Mouse (Mus musculus) liver, embryonic 14.5 days (tissue): ENCODE results near the gene Pax3. TPM values are rescaled to one million over a fixed set of nuclear protein-coding genes. Genes with fewer than 3 reads are reported as not detected.

ENCODE experiments used
- ATAC-seq: fragments of 200-750 bp; cut with Nextera tagmentation; 2 replicates; pipeline ENCODE4 v1.8.0; 2017; ENCODE audit warnings: moderate number of reproducible peaks, mild to moderate bottlenecking, moderate library complexity; ENCODE audit not compliant: insufficient read depth
- DNase-seq, 3 experiments: peaks; one replicate each; pipeline ENCODE4 v3.0.0-alpha.2; 2012 to 2013; ENCODE audit warnings: low read depth in 3 of 3, low spot score in 3 of 3
- H3K27ac ChIP-seq: fragments of 300-500 bp; sonication (generic); 2 replicates; pipeline ENCODE4 v1.5.1; 2014; ENCODE audit warnings: moderate library complexity, mild to moderate bottlenecking, control low read depth, inconsistent platforms
- H3K27me3 ChIP-seq: fragments of 300-500 bp; sonication (generic); 2 replicates; pipeline ENCODE4 v1.6.1; 2014; ENCODE audit warnings: mild to moderate bottlenecking, low read length, moderate library complexity; ENCODE audit not compliant: control insufficient read depth, insufficient read depth
- H3K36me3 ChIP-seq: fragments of 300-500 bp; sonication (generic); replicated peaks from 2 replicates; pipeline ENCODE4 v1.6.1; 2014; ENCODE audit warnings: low read depth; ENCODE audit not compliant: control insufficient read depth, insufficient read depth
- H3K4me1 ChIP-seq, 2 experiments: fragments of 200-500 bp in 1 of 2; fragments of 300-500 bp in 1 of 2; sonication (generic) in 1 of 2; replicated peaks; 2 replicates each; pipeline ENCODE4 v1.6.1; 2012 to 2014; ENCODE audit warnings: antibody characterized with exemption in 1 of 2, inconsistent platforms in 1 of 2, low read length in 1 of 2; ENCODE audit not compliant: control insufficient read depth in 2 of 2, insufficient read depth in 2 of 2
- H3K4me2 ChIP-seq: fragments of 300-500 bp; sonication (generic); 2 replicates; pipeline ENCODE4 v1.6.1; 2014; ENCODE audit warnings: low read depth, mild to moderate bottlenecking, control low read depth, moderate library complexity
- H3K4me3 ChIP-seq, 2 experiments: fragments of 200-500 bp in 1 of 2; fragments of 300-500 bp in 1 of 2; sonication (generic) in 1 of 2; 2 replicates each; pipeline ENCODE4 v1.5.1; 2012 to 2014; ENCODE audit warnings: low read depth in 2 of 2, low read length in 2 of 2, mild to moderate bottlenecking in 2 of 2, control low read depth in 1 of 2, inconsistent platforms in 1 of 2, moderate library complexity in 1 of 2; ENCODE audit not compliant: insufficient read depth in 1 of 2
- H3K9ac ChIP-seq: fragments of 300-500 bp; sonication (generic); replicated peaks from 2 replicates; pipeline ENCODE4 v1.6.1; 2014; ENCODE audit warnings: mild to moderate bottlenecking, control low read depth, moderate library complexity
- H3K9me3 ChIP-seq: fragments of 300-500 bp; sonication (generic); 2 replicates; pipeline ENCODE4 v1.6.1; 2016; ENCODE audit warnings: low read length, mixed read lengths; ENCODE audit not compliant: control insufficient read depth
- CTCF ChIP-seq: IDR thresholded peaks from 2 replicates; pipeline ENCODE4 v1.5.1; 2016; ENCODE audit warnings: antibody characterized with exemption, low read depth, control low read depth
- EP300 ChIP-seq: IDR thresholded peaks from 2 replicates; pipeline ENCODE4 v1.6.1; 2016; ENCODE audit warnings: antibody characterized with exemption, low read depth
- WGBS: fragments of 180-500 bp; shearing (Covaris S2); extraction: QIAGEN DNeasy Blood & Tissue Kit; methylation state at CpG from one replicate; pipeline ENCODE4 v1.1.7; 2014; ENCODE audit not compliant: insufficient replicate concordance; 5-methylcytosine and 5-hydroxymethylcytosine counted together
- polyA plus RNA-seq, 2 experiments: library from polyadenylated mRNA; depleted of rRNA in 1 of 2; stranded (reverse) in 1 of 2; unstranded in 1 of 2; fragments of >200 nt; fragmentation: Nextera tagmentation in 1 of 2; extraction: Ambion mirVana in 1 of 2; gene quantifications; 2 replicates each; pipeline versions ENCODE4 v1.2.1 to v1.2.3; 2012 to 2014

The Pax3 gene
- polyA plus RNA-seq, 2 experiments = not detected

DNA sequence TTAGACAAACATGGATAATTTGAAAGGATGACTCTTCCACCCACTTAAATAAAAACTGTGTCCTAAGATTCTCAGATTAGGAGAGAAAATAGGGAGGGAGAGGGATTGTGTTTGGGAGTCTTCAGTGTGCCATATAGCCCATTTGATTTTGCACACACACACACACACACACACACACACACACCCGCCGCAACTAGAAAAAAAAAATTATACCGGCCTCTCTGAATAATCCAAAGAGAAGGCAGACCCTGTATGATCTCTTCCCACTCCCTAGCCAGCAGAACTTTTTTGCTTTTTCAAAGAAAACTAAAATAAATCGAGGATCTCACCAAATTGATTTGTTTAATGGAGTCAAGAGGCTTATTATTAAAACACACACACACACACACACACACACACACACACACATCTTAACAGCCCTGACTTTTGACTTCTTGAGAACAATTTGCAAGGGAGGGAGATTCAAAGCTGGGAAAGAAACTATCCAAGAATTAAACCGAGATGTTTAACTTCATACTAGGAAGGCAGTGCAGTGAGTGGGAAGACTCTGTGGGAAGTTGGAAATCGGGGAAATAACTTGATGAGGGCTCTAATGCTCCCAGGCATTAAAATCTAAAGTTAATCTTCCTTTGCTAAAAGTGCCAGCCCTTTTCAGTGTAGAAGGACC, 2.4 kb downstream of the Pax3 start:
- Histone ChIP-seq H3K4me2 (no peak overlapping the region), H3K9me3 (no peaks in the 10 kb centered on the region), H3K27ac (no peak overlapping the region), H3K27me3 (peaks cover 90% of the 10 kb centered on the region), H3K9ac (no peak overlapping the region), H3K36me3 (no peaks in the 10 kb centered on the region), H3K4me3 (no peak overlapping the region), H3K4me1 (no peaks in the 10 kb centered on the region)
- WGBS = 5% methylated on average over 6 of the region's 6 CpGs
- DNase-seq (no peak), ATAC-seq (no peak)
- TF ChIP-seq EP300 (no peak), CTCF (no peak)

DNA sequence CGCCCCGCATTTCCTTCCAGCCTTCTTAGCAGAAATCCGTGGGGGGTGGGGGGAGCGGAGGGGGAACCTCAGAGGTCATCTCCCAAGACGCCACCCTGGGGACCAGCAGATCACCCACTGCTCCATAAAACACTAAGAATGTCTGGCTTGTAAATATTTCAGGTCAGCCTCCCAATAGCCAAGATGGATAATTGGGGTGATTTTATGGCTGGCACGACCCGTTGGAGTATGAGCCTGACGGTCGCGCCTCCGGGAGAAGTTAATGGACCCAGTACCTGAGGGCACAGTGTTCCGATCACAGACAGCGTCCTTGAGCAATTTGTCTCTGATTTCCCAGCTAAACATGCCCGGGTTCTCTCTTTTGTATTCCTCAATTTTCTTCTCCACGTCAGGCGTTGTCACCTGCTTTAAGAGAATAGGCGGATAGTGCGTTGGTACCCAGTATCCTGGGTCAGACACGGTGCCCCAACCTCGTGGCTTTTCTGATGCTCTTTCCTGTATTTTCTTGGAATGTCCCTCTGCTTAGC, 3.4 kb downstream of the Pax3 start:
- no peak overlapping the region for H3K27ac ChIP-seq
- no peak for ATAC-seq
- TF ChIP-seq EP300 (no peak), CTCF (no peak)
- 4% methylated on average over 20 of the region's 20 CpGs for WGBS
- H3K9me3 ChIP-seq = no peaks in the 10 kb centered on the region
- DNase-seq = no peak
- no peak overlapping the region for H3K4me3 ChIP-seq
- no peak overlapping the region for H3K4me2 ChIP-seq
- H3K27me3 ChIP-seq = peaks cover 91% of the 10 kb centered on the region
- no peaks in the 10 kb centered on the region for H3K36me3 ChIP-seq
- no peak overlapping the region for H3K9ac ChIP-seq
- H3K4me1 ChIP-seq = no peaks in the 10 kb centered on the region

DNA sequence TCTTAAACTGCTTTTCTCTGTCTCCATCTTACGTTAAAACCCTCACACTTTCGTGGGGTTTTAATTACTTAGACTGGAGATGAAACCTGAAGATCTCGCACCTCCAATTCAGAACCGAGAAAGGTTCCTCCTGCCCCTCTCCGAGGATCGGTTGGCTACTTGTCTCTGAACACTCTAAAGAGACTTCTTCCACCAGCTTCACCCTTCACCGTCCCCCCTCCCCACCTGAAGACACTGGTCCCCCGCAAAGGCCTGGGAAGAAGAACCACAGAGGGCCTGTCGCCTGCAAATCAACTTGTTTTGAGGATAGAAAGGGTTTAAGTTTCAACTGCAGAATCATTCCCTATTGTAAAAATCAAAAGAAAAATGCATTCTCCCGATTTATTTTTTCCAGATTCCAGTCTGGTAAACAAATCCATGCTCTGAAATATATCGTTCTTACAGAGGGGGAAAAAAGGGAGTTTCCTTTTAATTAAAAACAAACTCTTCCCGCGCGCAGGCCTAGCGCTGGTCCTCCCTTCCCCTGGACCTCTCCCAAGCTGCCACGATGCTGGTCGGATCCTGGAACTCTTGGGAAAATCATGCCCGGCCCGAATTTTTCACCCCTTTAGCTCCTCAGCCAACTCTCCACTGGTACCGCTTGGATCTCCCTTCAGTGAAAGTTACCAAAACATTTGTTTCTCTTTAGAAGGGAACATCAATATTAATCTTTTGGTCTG, 4.0 kb downstream of the Pax3 start:
- Histone ChIP-seq H3K4me1 (no peaks in the 10 kb centered on the region), H3K27ac (no peak overlapping the region), H3K9me3 (no peaks in the 10 kb centered on the region), H3K9ac (no peak overlapping the region), H3K36me3 (no peaks in the 10 kb centered on the region), H3K4me3 (no peak overlapping the region), H3K27me3 (peaks cover 90% of the 10 kb centered on the region), H3K4me2 (no peak overlapping the region)
- DNase-seq (no peak), ATAC-seq (no peak)
- TF ChIP-seq CTCF (no peak), EP300 (no peak)
- WGBS = 2% methylated on average over 20 of the region's 20 CpGs

DNA sequence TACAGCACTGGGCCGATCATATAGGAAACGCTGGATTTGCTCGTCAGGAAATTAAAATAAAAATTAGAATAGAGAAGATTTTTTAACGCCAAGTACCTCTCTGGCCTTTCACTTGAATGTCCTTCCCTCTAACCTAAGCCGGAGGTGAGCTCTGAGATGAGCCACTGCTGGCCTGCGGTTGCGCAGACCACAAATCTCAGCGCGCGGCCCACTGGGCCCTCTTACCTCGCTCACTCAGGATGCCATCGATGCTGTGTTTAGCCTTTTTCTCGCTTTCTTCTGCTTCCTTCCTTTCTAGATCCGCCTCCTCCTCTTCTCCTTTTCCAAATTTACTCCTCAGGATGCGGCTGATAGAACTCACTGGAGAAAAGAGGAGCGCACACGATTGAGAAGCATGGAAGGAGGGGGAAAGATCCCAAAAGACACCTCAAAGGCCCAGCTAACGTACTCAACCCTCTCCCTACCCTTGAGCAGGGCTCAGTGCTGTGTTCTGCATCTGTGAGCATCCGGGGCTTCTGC, 4.7 kb downstream of the Pax3 start:
- Histone ChIP-seq H3K4me2 (no peak overlapping the region), H3K4me1 (no peaks in the 10 kb centered on the region), H3K4me3 (no peak overlapping the region), H3K27ac (no peak overlapping the region), H3K36me3 (no peaks in the 10 kb centered on the region), H3K27me3 (peaks cover 89% of the 10 kb centered on the region), H3K9ac (no peak overlapping the region), H3K9me3 (no peaks in the 10 kb centered on the region)
- ATAC-seq (no peak), DNase-seq (no peak)
- 2% methylated on average over 19 of the region's 19 CpGs for WGBS
- TF ChIP-seq EP300 (no peak), CTCF (no peak)

DNA sequence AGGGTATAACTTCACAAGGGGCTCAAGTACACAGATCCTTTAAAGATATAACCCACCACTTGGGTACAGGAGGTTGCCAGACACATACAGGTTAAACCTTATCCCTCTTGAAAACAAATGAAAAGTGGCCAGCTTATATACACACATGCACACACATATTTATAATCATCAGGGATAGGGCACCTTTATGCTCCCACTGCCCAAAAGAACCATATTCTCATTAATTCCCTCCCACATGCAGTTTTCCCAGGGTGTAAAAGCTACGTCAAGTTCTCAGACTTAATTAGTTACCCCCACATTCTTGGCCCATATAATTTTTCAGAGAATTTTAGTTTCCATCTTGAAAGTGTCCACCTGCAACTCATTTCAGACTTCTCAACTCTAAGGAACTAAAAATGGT, 5.2 kb downstream of the Pax3 start:
- H3K4me3 ChIP-seq = no peak overlapping the region
- TF ChIP-seq EP300 (no peak), CTCF (no peak)
- no peak overlapping the region for H3K27ac ChIP-seq
- WGBS = 24% methylated on average over 1 of the region's 1 CpGs
- ATAC-seq (no peak), DNase-seq (no peak)
- no peaks in the 10 kb centered on the region for H3K36me3 ChIP-seq
- H3K9me3 ChIP-seq = no peaks in the 10 kb centered on the region
- H3K4me1 ChIP-seq = no peaks in the 10 kb centered on the region
- no peak overlapping the region for H3K4me2 ChIP-seq
- no peak overlapping the region for H3K9ac ChIP-seq
- H3K27me3 ChIP-seq = peaks cover 88% of the 10 kb centered on the region
